Mouse (Mus musculus) retina, postnatal 1 day (tissue): ENCODE results near the gene Cyp4f16.
"Not testable (repeated sequence)": the region's sequence is repeated elsewhere in the genome, so short reads cannot be mapped to it uniquely, and the experiment has no call there.

Experiments used
- DNase-seq: peaks from one replicate; pipeline ENCODE4 v3.0.0-alpha.2; 2012

Gene Cyp4f16

GRCm38 (mm10) chr17:32550900-32551770, 14.8 kb downstream of the Cyp4f16 start:
- peak; percentile 92 for DNase-seq

GRCm38 (mm10) chr17:32553016-32553415, 16.7 kb downstream of the Cyp4f16 start:
- DNase-seq = not testable (repeated sequence)

- DNase-seq = not testable (repeated sequence)
These were observed 18.0 kb downstream of the Cyp4f16 start for GRCm38 (mm10) chr17:32554368-32554767.

- not testable (repeated sequence) for DNase-seq
These were observed 26.9 kb downstream of the Cyp4f16 start for GRCm38 (mm10) chr17:32563301-32563700.

GRCm38 (mm10) chr17:32573286-32573685, 36.9 kb downstream of the Cyp4f16 start:
- DNase-seq = not testable (repeated sequence)

- no peak for DNase-seq
These were observed 41.3 kb downstream of the Cyp4f16 start for GRCm38 (mm10) chr17:32577496-32578186.

- DNase-seq = no peak
These were observed 60.1 kb downstream of the Cyp4f16 start for GRCm38 (mm10) chr17:32596494-32596893.
